Mouse (Mus musculus): ENCODE results near the gene Acox2. TPM values are rescaled to one million over a fixed set of nuclear protein-coding genes. Genes with fewer than 3 reads are reported as not detected.

Gene Acox2
- polyA plus RNA-seq, 1 experiment from 2014 or later = 74.1 TPM

- no peaks in the 10 kb centered on the region for H3K4me1 ChIP-seq (ENCODE audit: control insufficient read depth, low read depth, low read length)
- H3K9me3 ChIP-seq (replicated peaks; ENCODE audit: control insufficient read depth, low read length) = no peaks in the 10 kb centered on the region
- no peak overlapping the region for H3K27ac ChIP-seq (ENCODE audit: low read length)
- no peak overlapping the region for H3K4me2 ChIP-seq (ENCODE audit: low read depth, low read length)
- no peak for ATAC-seq (ENCODE audit: low read depth)
- WGBS (ENCODE audit: insufficient replicate concordance) = 73% methylated on average over 6 of the region's 6 CpGs
- H3K4me3 ChIP-seq (ENCODE audit: low read depth, low read length) = no peak overlapping the region
- no peak overlapping the region for H3K9ac ChIP-seq (ENCODE audit: low read depth, low read length)
- H3K27me3 ChIP-seq (ENCODE audit: control insufficient read depth, insufficient read depth, low read depth, low read length) = no peaks in the 10 kb centered on the region
- H3K36me3 ChIP-seq (ENCODE audit: control insufficient read depth, insufficient read depth) = no peaks in the 10 kb centered on the region
These were observed 66.4 kb downstream of the Acox2 start for GRCm38 (mm10) chr14:8192727-8193126.

- Histone ChIP-seq H3K4me1 (ENCODE audit: control insufficient read depth, low read depth, low read length) (no peaks in the 10 kb centered on the region), H3K27me3 (ENCODE audit: control insufficient read depth, insufficient read depth, low read depth, low read length) (no peaks in the 10 kb centered on the region), H3K27ac (ENCODE audit: low read length) (no peak overlapping the region), H3K4me2 (ENCODE audit: low read depth, low read length) (no peak overlapping the region), H3K4me3 (ENCODE audit: low read depth, low read length) (no peak overlapping the region), H3K36me3 (ENCODE audit: control insufficient read depth, insufficient read depth) (no peaks in the 10 kb centered on the region), H3K9ac (ENCODE audit: low read depth, low read length) (no peak overlapping the region), H3K9me3 (replicated peaks; ENCODE audit: control insufficient read depth, low read length) (no peaks in the 10 kb centered on the region)
- ATAC-seq (ENCODE audit: low read depth) = no peak
- 66% methylated on average over 12 of the region's 12 CpGs for WGBS (ENCODE audit: insufficient replicate concordance)
These were observed 67.7 kb downstream of the Acox2 start for GRCm38 (mm10) chr14:8191331-8191965.

- Histone ChIP-seq H3K27ac (ENCODE audit: low read length) (no peak overlapping the region), H3K4me2 (ENCODE audit: low read depth, low read length) (no peak overlapping the region), H3K27me3 (ENCODE audit: control insufficient read depth, insufficient read depth, low read depth, low read length) (no peaks in the 10 kb centered on the region), H3K9ac (ENCODE audit: low read depth, low read length) (no peak overlapping the region), H3K4me1 (ENCODE audit: control insufficient read depth, low read depth, low read length) (no peaks in the 10 kb centered on the region), H3K9me3 (replicated peaks; ENCODE audit: control insufficient read depth, low read length) (no peaks in the 10 kb centered on the region), H3K36me3 (ENCODE audit: control insufficient read depth, insufficient read depth) (no peaks in the 10 kb centered on the region), H3K4me3 (ENCODE audit: low read depth, low read length) (no peak overlapping the region)
- ATAC-seq (ENCODE audit: low read depth) = no peak
- 70% methylated on average over 3 of the region's 3 CpGs for WGBS (ENCODE audit: insufficient replicate concordance)
These were observed 68.6 kb downstream of the Acox2 start for GRCm38 (mm10) chr14:8190556-8190955.

GRCm38 (mm10) chr14:8186278-8187045 lies 72.7 kb downstream of the Acox2 start:
- no peaks in the 10 kb centered on the region for H3K9me3 ChIP-seq (replicated peaks; ENCODE audit: control insufficient read depth, low read length)
- no peak overlapping the region for H3K4me3 ChIP-seq (ENCODE audit: low read depth, low read length)
- 68% methylated on average over 6 of the region's 6 CpGs for WGBS (ENCODE audit: insufficient replicate concordance)
- no peak overlapping the region for H3K4me2 ChIP-seq (ENCODE audit: low read depth, low read length)
- no peak overlapping the region for H3K9ac ChIP-seq (ENCODE audit: low read depth, low read length)
- H3K27ac ChIP-seq (ENCODE audit: low read length) = no peak overlapping the region
- no peaks in the 10 kb centered on the region for H3K4me1 ChIP-seq (ENCODE audit: control insufficient read depth, low read depth, low read length)
- ATAC-seq (ENCODE audit: low read depth) = no peak
- no peaks in the 10 kb centered on the region for H3K36me3 ChIP-seq (ENCODE audit: control insufficient read depth, insufficient read depth)
- H3K27me3 ChIP-seq (ENCODE audit: control insufficient read depth, insufficient read depth, low read depth, low read length) = no peaks in the 10 kb centered on the region

DNA sequence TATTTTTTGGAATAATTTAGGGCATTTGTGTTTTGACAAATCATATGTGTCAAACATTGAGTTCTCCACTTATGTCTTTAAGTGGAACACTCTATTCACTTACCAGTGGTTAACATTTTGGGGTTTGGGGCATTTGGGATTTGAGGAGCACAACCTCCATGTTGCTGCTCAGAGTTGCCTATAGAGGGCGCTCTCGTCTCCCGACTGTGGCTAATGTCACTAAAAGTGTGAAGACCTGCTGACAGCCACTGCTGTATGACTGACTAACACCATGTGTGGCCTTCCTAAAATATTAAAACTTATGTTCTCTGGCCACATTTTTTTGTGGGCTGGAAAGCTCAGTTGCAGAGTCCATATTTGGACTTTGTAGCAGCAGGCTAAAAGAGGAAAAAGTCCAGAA lies 75.8 kb downstream of the Acox2 start:
- no peak overlapping the region for H3K4me3 ChIP-seq (ENCODE audit: low read depth, low read length)
- no peak overlapping the region for H3K4me2 ChIP-seq (ENCODE audit: low read depth, low read length)
- ATAC-seq (ENCODE audit: low read depth) = no peak
- 45% methylated on average over 3 of the region's 3 CpGs for WGBS (ENCODE audit: insufficient replicate concordance)
- no peak overlapping the region for H3K27ac ChIP-seq (ENCODE audit: low read length)
- H3K36me3 ChIP-seq (ENCODE audit: control insufficient read depth, insufficient read depth) = no peaks in the 10 kb centered on the region
- H3K9me3 ChIP-seq (replicated peaks; ENCODE audit: control insufficient read depth, low read length) = no peaks in the 10 kb centered on the region
- H3K9ac ChIP-seq (ENCODE audit: low read depth, low read length) = no peak overlapping the region
- H3K27me3 ChIP-seq (ENCODE audit: control insufficient read depth, insufficient read depth, low read depth, low read length) = no peaks in the 10 kb centered on the region
- no peaks in the 10 kb centered on the region for H3K4me1 ChIP-seq (ENCODE audit: control insufficient read depth, low read depth, low read length)

GRCm38 (mm10) chr14:8180371-8181035 lies 78.7 kb downstream of the Acox2 start:
- Histone ChIP-seq H3K9ac (ENCODE audit: low read depth, low read length) (no peak overlapping the region), H3K4me2 (ENCODE audit: low read depth, low read length) (no peak overlapping the region), H3K9me3 (replicated peaks; ENCODE audit: control insufficient read depth, low read length) (no peaks in the 10 kb centered on the region), H3K4me3 (ENCODE audit: low read depth, low read length) (no peak overlapping the region), H3K27ac (ENCODE audit: low read length) (no peak overlapping the region), H3K27me3 (ENCODE audit: control insufficient read depth, insufficient read depth, low read depth, low read length) (no peaks in the 10 kb centered on the region), H3K36me3 (ENCODE audit: control insufficient read depth, insufficient read depth) (no peaks in the 10 kb centered on the region), H3K4me1 (ENCODE audit: control insufficient read depth, low read depth, low read length) (no peaks in the 10 kb centered on the region)
- WGBS (ENCODE audit: insufficient replicate concordance) = 58% methylated on average over 4 of the region's 4 CpGs
- ATAC-seq (ENCODE audit: low read depth) = no peak

- Histone ChIP-seq H3K27ac (ENCODE audit: low read length) (no peak overlapping the region), H3K9ac (ENCODE audit: low read depth, low read length) (no peak overlapping the region), H3K9me3 (replicated peaks; ENCODE audit: control insufficient read depth, low read length) (no peaks in the 10 kb centered on the region), H3K4me2 (ENCODE audit: low read depth, low read length) (no peak overlapping the region), H3K36me3 (ENCODE audit: control insufficient read depth, insufficient read depth) (no peaks in the 10 kb centered on the region), H3K4me1 (ENCODE audit: control insufficient read depth, low read depth, low read length) (peaks cover 10% of the 10 kb centered on the region), H3K4me3 (ENCODE audit: low read depth, low read length) (no peak overlapping the region), H3K27me3 (ENCODE audit: control insufficient read depth, insufficient read depth, low read depth, low read length) (no peaks in the 10 kb centered on the region)
- WGBS (ENCODE audit: insufficient replicate concordance) = 26% methylated on average over 5 of the region's 5 CpGs
- no peak for ATAC-seq (ENCODE audit: low read depth)
These were observed 82.9 kb downstream of the Acox2 start for GRCm38 (mm10) chr14:8176251-8176650.

Data from liver, embryonic 16.5 days (tissue).